Mouse (Mus musculus): ENCODE measurements at regions not wholly inside any gene's neighbourhood (a gene's known extent, or its start where the extent isn't known, plus 50 kb on each side); places are given as distances from the start of the nearest gene placed in this dataset.

GRCm38 (mm10) chr10:126070984-126071713 is 105.2 kb downstream of the Lrig3 start:
- Histone ChIP-seq H3K4me2 (replicated peaks) (no peak overlapping the region), H3K9me3 (no peaks in the 10 kb centered on the region; the same call in 1 of the 2 replicates), H3K27me3 (no peaks in the 10 kb centered on the region), H3K36me3 (no peaks in the 10 kb centered on the region), H3K4me1 (peaks cover 9% of the 10 kb centered on the region), H3K9ac (replicated peaks) (no peak overlapping the region), H3K27ac (replicated peaks) (no peak overlapping the region), H3K4me3 (no peak overlapping the region)
- WGBS, result 51% methylated on average over 8 of the region's 8 CpGs
- peak; percentile 78 for ATAC-seq (replicated peaks)

- H3K9ac ChIP-seq (replicated peaks), result no peak overlapping the region
- ATAC-seq (replicated peaks), result 0 out of 2 replicates have a peak, but pooled peaks have one; percentile 26
- peaks cover 9% of the 10 kb centered on the region for H3K4me1 ChIP-seq
- no peaks in the 10 kb centered on the region for H3K36me3 ChIP-seq
- 52% methylated on average over 3 of the region's 3 CpGs for WGBS
- H3K9me3 ChIP-seq, result no peaks in the 10 kb centered on the region
- H3K27me3 ChIP-seq, result no peaks in the 10 kb centered on the region
- H3K4me3 ChIP-seq, result no peak overlapping the region
- H3K27ac ChIP-seq (replicated peaks), result no peak overlapping the region
- H3K4me2 ChIP-seq (replicated peaks), result no peak overlapping the region
Measured at GRCm38 (mm10) chr10:126071714-126072057, 105.7 kb downstream of the Lrig3 start.

GRCm38 (mm10) chr10:126077313-126077966 is 111.5 kb downstream of the Lrig3 start:
- no peak overlapping the region for H3K27ac ChIP-seq (replicated peaks)
- H3K27me3 ChIP-seq, result no peaks in the 10 kb centered on the region
- ATAC-seq (replicated peaks), result no peak
- H3K9ac ChIP-seq (replicated peaks), result no peak overlapping the region
- no peaks in the 10 kb centered on the region for H3K4me1 ChIP-seq
- H3K9me3 ChIP-seq, result no peaks in the 10 kb centered on the region
- no peak overlapping the region for H3K4me2 ChIP-seq (replicated peaks)
- WGBS, result 91% methylated on average over 1 of the region's 1 CpGs
- H3K36me3 ChIP-seq, result no peaks in the 10 kb centered on the region
- H3K4me3 ChIP-seq, result no peak overlapping the region

GRCm38 (mm10) chr10:126082576-126082975 is 116.6 kb downstream of the Lrig3 start:
- ATAC-seq (replicated peaks), result no peak
- Histone ChIP-seq H3K27ac (replicated peaks) (no peak overlapping the region), H3K9ac (replicated peaks) (no peak overlapping the region), H3K9me3 (no peaks in the 10 kb centered on the region), H3K27me3 (no peaks in the 10 kb centered on the region), H3K4me3 (no peak overlapping the region), H3K4me2 (replicated peaks) (no peak overlapping the region), H3K4me1 (no peaks in the 10 kb centered on the region), H3K36me3 (no peaks in the 10 kb centered on the region)
- 66% methylated on average over 11 of the region's 11 CpGs for WGBS

- H3K36me3 ChIP-seq, result no peaks in the 10 kb centered on the region
- H3K4me3 ChIP-seq, result no peak overlapping the region
- H3K27me3 ChIP-seq, result no peaks in the 10 kb centered on the region
- no peak overlapping the region for H3K9ac ChIP-seq (replicated peaks)
- no peak overlapping the region for H3K4me2 ChIP-seq (replicated peaks)
- H3K27ac ChIP-seq (replicated peaks), result no peak overlapping the region
- H3K9me3 ChIP-seq, result no peaks in the 10 kb centered on the region
- ATAC-seq (replicated peaks), result no peak
- H3K4me1 ChIP-seq, result no peaks in the 10 kb centered on the region
- WGBS, result 85% methylated on average over 5 of the region's 5 CpGs
Measured at GRCm38 (mm10) chr10:126086684-126087083, 120.7 kb downstream of the Lrig3 start.

- H3K36me3 ChIP-seq, result no peaks in the 10 kb centered on the region
- H3K4me2 ChIP-seq (replicated peaks), result no peak overlapping the region
- no peak overlapping the region for H3K27ac ChIP-seq (replicated peaks)
- no peaks in the 10 kb centered on the region for H3K27me3 ChIP-seq
- H3K4me3 ChIP-seq, result no peak overlapping the region
- no peaks in the 10 kb centered on the region for H3K4me1 ChIP-seq
- ATAC-seq (replicated peaks), result no peak
- 70% methylated on average over 16 of the region's 16 CpGs for WGBS
- no peak overlapping the region for H3K9ac ChIP-seq (replicated peaks)
- H3K9me3 ChIP-seq, result no peaks in the 10 kb centered on the region
Measured at GRCm38 (mm10) chr10:126094238-126094880, 128.4 kb downstream of the Lrig3 start.

- WGBS, result 79% methylated on average over 10 of the region's 10 CpGs
- no peak overlapping the region for H3K4me3 ChIP-seq
Measured at GRCm38 (mm10) chr10:126097896-126098295, 131.9 kb downstream of the Lrig3 start.

GRCm38 (mm10) chr10:126102876-126103275 is 136.9 kb downstream of the Lrig3 start:
- Histone ChIP-seq H3K4me2 (replicated peaks) (no peak overlapping the region), H3K27me3 (no peaks in the 10 kb centered on the region), H3K9me3 (no peaks in the 10 kb centered on the region), H3K4me3 (no peak overlapping the region), H3K36me3 (no peaks in the 10 kb centered on the region), H3K4me1 (no peaks in the 10 kb centered on the region), H3K27ac (replicated peaks) (no peak overlapping the region), H3K9ac (replicated peaks) (no peak overlapping the region)
- WGBS, result 92% methylated on average over 15 of the region's 15 CpGs
- ATAC-seq (replicated peaks), result no peak

More at GRCm38 (mm10) chr10:126097896-126098295, 131.9 kb downstream of the Lrig3 start:
- Histone ChIP-seq H3K9me3 (no peaks in the 10 kb centered on the region), H3K9ac (replicated peaks) (no peak overlapping the region), H3K27me3 (no peaks in the 10 kb centered on the region), H3K27ac (replicated peaks) (no peak overlapping the region), H3K4me2 (replicated peaks) (no peak overlapping the region), H3K36me3 (no peaks in the 10 kb centered on the region), H3K4me1 (no peaks in the 10 kb centered on the region)
- ATAC-seq (replicated peaks), result no peak

GRCm38 (mm10) chr10:126113106-126113505 is 147.1 kb downstream of the Lrig3 start:
- ATAC-seq (replicated peaks), result no peak
- H3K4me1 ChIP-seq, result no peaks in the 10 kb centered on the region
- H3K4me2 ChIP-seq (replicated peaks), result no peak overlapping the region
- H3K9me3 ChIP-seq, result no peaks in the 10 kb centered on the region
- no peak overlapping the region for H3K4me3 ChIP-seq
- 93% methylated on average over 5 of the region's 5 CpGs for WGBS
- H3K27ac ChIP-seq (replicated peaks), result no peak overlapping the region
- H3K36me3 ChIP-seq, result no peaks in the 10 kb centered on the region
- no peak overlapping the region for H3K9ac ChIP-seq (replicated peaks)
- H3K27me3 ChIP-seq, result no peaks in the 10 kb centered on the region

GRCm38 (mm10) chr10:126115386-126115785 is 149.4 kb downstream of the Lrig3 start:
- no peaks in the 10 kb centered on the region for H3K36me3 ChIP-seq
- no peaks in the 10 kb centered on the region for H3K4me1 ChIP-seq
- no peak for ATAC-seq (replicated peaks)
- no peaks in the 10 kb centered on the region for H3K27me3 ChIP-seq
- no peak overlapping the region for H3K4me2 ChIP-seq (replicated peaks)
- H3K27ac ChIP-seq (replicated peaks), result no peak overlapping the region
- H3K9ac ChIP-seq (replicated peaks), result no peak overlapping the region
- H3K4me3 ChIP-seq, result no peak overlapping the region
- no peaks in the 10 kb centered on the region for H3K9me3 ChIP-seq
- 79% methylated on average over 7 of the region's 7 CpGs for WGBS

- Histone ChIP-seq H3K9me3 (no peaks in the 10 kb centered on the region), H3K4me1 (no peaks in the 10 kb centered on the region), H3K27me3 (no peaks in the 10 kb centered on the region), H3K27ac (replicated peaks) (no peak overlapping the region), H3K4me3 (no peak overlapping the region), H3K9ac (replicated peaks) (no peak overlapping the region), H3K36me3 (no peaks in the 10 kb centered on the region), H3K4me2 (replicated peaks) (no peak overlapping the region)
- WGBS, result 87% methylated on average over 10 of the region's 10 CpGs
- ATAC-seq (replicated peaks), result no peak
Measured at GRCm38 (mm10) chr10:126121626-126122025, 155.7 kb downstream of the Lrig3 start.

GRCm38 (mm10) chr10:126122504-126122903 is 156.5 kb downstream of the Lrig3 start:
- Histone ChIP-seq H3K4me2 (replicated peaks) (no peak overlapping the region), H3K9ac (replicated peaks) (no peak overlapping the region), H3K27ac (replicated peaks) (no peak overlapping the region), H3K27me3 (no peaks in the 10 kb centered on the region), H3K36me3 (no peaks in the 10 kb centered on the region), H3K4me3 (no peak overlapping the region), H3K4me1 (no peaks in the 10 kb centered on the region), H3K9me3 (no peaks in the 10 kb centered on the region)
- no peak for ATAC-seq (replicated peaks)
- 85% methylated on average over 5 of the region's 5 CpGs for WGBS
